Mouse (Mus musculus) midbrain, embryonic 11.5 days (tissue): ENCODE data around the gene Syt2. TPM values are rescaled to one million over a fixed set of nuclear protein-coding genes. Genes with fewer than 3 reads are reported as not detected.
A peak's percentile ranks its signal among the peaks of the same experiment; 100 is the strongest.

ENCODE experiments used
- ATAC-seq: fragments of 200-750 bp; cut with Nextera tagmentation; 2 replicates; pipeline ENCODE4 v1.8.0; 2017; ENCODE audit warnings: moderate TSS enrichment, moderate library complexity; ENCODE audit not compliant: low FRiP score
- DNase-seq: peaks from one replicate; pipeline ENCODE4 v3.0.0; 2015; ENCODE audit warnings: low spot score; ENCODE audit errors: missing footprints
- H3K27ac ChIP-seq: fragments of 300-500 bp; sonication (generic); 2 replicates; pipeline ENCODE4 v1.5.1; 2014; ENCODE audit warnings: low read depth, low read length
- H3K27me3 ChIP-seq: fragments of 300-500 bp; sonication (generic); 2 replicates; pipeline ENCODE4 v1.6.1; 2014; ENCODE audit warnings: mild to moderate bottlenecking, low read length, moderate library complexity, mixed read lengths; ENCODE audit not compliant: control insufficient read depth, insufficient read depth
- H3K36me3 ChIP-seq: fragments of 300-500 bp; sonication (generic); 2 replicates; pipeline ENCODE4 v1.6.1; 2014; ENCODE audit warnings: mild to moderate bottlenecking, low read length, moderate library complexity, mixed read lengths; ENCODE audit not compliant: control insufficient read depth, insufficient read depth
- H3K4me1 ChIP-seq: fragments of 300-500 bp; sonication (generic); 2 replicates; pipeline ENCODE4 v1.6.1; 2014; ENCODE audit warnings: low read length; ENCODE audit not compliant: control insufficient read depth, insufficient read depth
- H3K4me2 ChIP-seq: fragments of 300-500 bp; sonication (generic); 2 replicates; pipeline ENCODE4 v1.6.1; 2014; ENCODE audit warnings: mild to moderate bottlenecking, moderate library complexity
- H3K4me3 ChIP-seq: fragments of 300-500 bp; sonication (generic); 2 replicates; pipeline ENCODE4 v1.5.1; 2014; ENCODE audit warnings: low read depth, low read length
- H3K9ac ChIP-seq: fragments of 300-500 bp; sonication (generic); 2 replicates; pipeline ENCODE4 v1.6.1; 2014; ENCODE audit warnings: low read length
- H3K9me3 ChIP-seq: fragments of 300-500 bp; sonication (generic); 2 replicates; pipeline ENCODE4 v1.6.1; 2016; ENCODE audit warnings: low read length; ENCODE audit not compliant: control insufficient read depth
- WGBS: fragments of 180-500 bp; shearing (Covaris S2); extraction: QIAGEN DNeasy Blood & Tissue Kit; methylation state at CpG from one replicate; pipeline ENCODE4 v1.1.7; 2014; 5-methylcytosine and 5-hydroxymethylcytosine counted together
- polyA plus RNA-seq: library from polyadenylated mRNA; unstranded; fragments of >200 nt; fragmentation: Nextera tagmentation; extraction: Ambion mirVana; gene quantifications from 2 replicates; pipeline ENCODE4 v1.2.1, GENCODE M21; 2014

Gene Syt2
- polyA plus RNA-seq, 1 experiment from 2014 or later = 1.6 TPM

- Histone ChIP-seq H3K4me3 (no peak overlapping the region), H3K9me3 (no peaks in the 10 kb centered on the region; the same call in 1 of the 2 replicates), H3K4me2 (no peak overlapping the region), H3K9ac (no peak overlapping the region), H3K27me3 (no peaks in the 10 kb centered on the region), H3K27ac (no peak overlapping the region), H3K4me1 (no peaks in the 10 kb centered on the region), H3K36me3 (no peaks in the 10 kb centered on the region)
- 90% methylated on average over 5 of the region's 5 CpGs for whole genome bisulfite sequencing
- ATAC-seq (no peak), DNase-seq (no peak)
Measured at GRCm38 (mm10) chr1:134733659-134734058, 87.2 kb downstream of the Syt2 start.

GRCm38 (mm10) chr1:134737463-134737862, 91.0 kb downstream of the Syt2 start:
- 82% methylated on average over 9 of the region's 9 CpGs for WGBS
- Histone ChIP-seq H3K9ac (no peak overlapping the region), H3K4me3 (no peak overlapping the region), H3K9me3 (no peaks in the 10 kb centered on the region; the same call in 1 of the 2 replicates), H3K36me3 (no peaks in the 10 kb centered on the region), H3K27ac (no peak overlapping the region), H3K4me2 (no peak overlapping the region), H3K4me1 (no peaks in the 10 kb centered on the region), H3K27me3 (no peaks in the 10 kb centered on the region)
- no peak for ATAC-seq
- no peak for DNase-seq

GRCm38 (mm10) chr1:134741433-134741832, 95.0 kb downstream of the Syt2 start:
- no peak overlapping the region for H3K9ac ChIP-seq
- H3K4me3 ChIP-seq = no peak overlapping the region
- ATAC-seq = no peak
- no peaks in the 10 kb centered on the region for H3K27me3 ChIP-seq
- no peak overlapping the region for H3K27ac ChIP-seq
- WGBS = 79% methylated on average over 6 of the region's 6 CpGs
- no peaks in the 10 kb centered on the region for H3K9me3 ChIP-seq
- no peaks in the 10 kb centered on the region for H3K4me1 ChIP-seq
- H3K36me3 ChIP-seq = peaks cover 2% of the 10 kb centered on the region; the same call in 1 of the 2 replicates
- no peak overlapping the region for H3K4me2 ChIP-seq
- DNase-seq = no peak

- WGBS = 85% methylated on average over 7 of the region's 7 CpGs
- Histone ChIP-seq H3K4me2 (no peak overlapping the region), H3K27ac (no peak overlapping the region), H3K4me3 (no peak overlapping the region), H3K27me3 (no peaks in the 10 kb centered on the region), H3K4me1 (no peaks in the 10 kb centered on the region), H3K36me3 (peaks cover 2% of the 10 kb centered on the region; the same call in 1 of the 2 replicates), H3K9me3 (no peaks in the 10 kb centered on the region), H3K9ac (no peak overlapping the region)
- DNase-seq (no peak), ATAC-seq (0 out of 2 replicates have a peak, but pooled peaks have one; percentile 33)
Measured at GRCm38 (mm10) chr1:134741946-134742661, 95.6 kb downstream of the Syt2 start.

- H3K27me3 ChIP-seq = no peaks in the 10 kb centered on the region
- no peak overlapping the region for H3K27ac ChIP-seq
- no peak for DNase-seq
- no peaks in the 10 kb centered on the region for H3K4me1 ChIP-seq
- no peak overlapping the region for H3K9ac ChIP-seq
- WGBS = 67% methylated on average over 4 of the region's 6 CpGs
- no peak overlapping the region for H3K4me3 ChIP-seq
- H3K36me3 ChIP-seq = peaks cover 2% of the 10 kb centered on the region; the same call in 1 of the 2 replicates
- no peaks in the 10 kb centered on the region for H3K9me3 ChIP-seq
- no peak for ATAC-seq
- no peak overlapping the region for H3K4me2 ChIP-seq
Measured at GRCm38 (mm10) chr1:134745648-134746047, 99.2 kb downstream of the Syt2 start.

GRCm38 (mm10) chr1:134747236-134748174, 101.0 kb downstream of the Syt2 start:
- ATAC-seq (no peak), DNase-seq (peak; percentile 94)
- no peak overlapping the region for H3K27ac ChIP-seq
- H3K4me1 ChIP-seq = no peaks in the 10 kb centered on the region
- no peaks in the 10 kb centered on the region for H3K27me3 ChIP-seq
- no peak overlapping the region; the same call in 1 of the 2 replicates for H3K4me2 ChIP-seq
- H3K9ac ChIP-seq = no peak overlapping the region
- no peak overlapping the region for H3K4me3 ChIP-seq
- WGBS = 19% methylated on average over 23 of the region's 23 CpGs
- H3K9me3 ChIP-seq = no peaks in the 10 kb centered on the region
- peaks cover 2% of the 10 kb centered on the region; the same call in 1 of the 2 replicates for H3K36me3 ChIP-seq

GRCm38 (mm10) chr1:134749889-134750288, 103.4 kb downstream of the Syt2 start:
- DNase-seq (no peak), ATAC-seq (no peak)
- H3K4me1 ChIP-seq = no peaks in the 10 kb centered on the region
- 89% methylated on average over 7 of the region's 7 CpGs for WGBS
- no peaks in the 10 kb centered on the region for H3K27me3 ChIP-seq
- H3K4me3 ChIP-seq = no peak overlapping the region
- H3K4me2 ChIP-seq = no peak overlapping the region
- H3K36me3 ChIP-seq = no peaks in the 10 kb centered on the region
- H3K9me3 ChIP-seq = no peaks in the 10 kb centered on the region
- no peak overlapping the region for H3K9ac ChIP-seq
- H3K27ac ChIP-seq = no peak overlapping the region

- Histone ChIP-seq H3K27me3 (no peaks in the 10 kb centered on the region), H3K27ac (no peak overlapping the region), H3K4me1 (no peaks in the 10 kb centered on the region), H3K36me3 (no peaks in the 10 kb centered on the region), H3K9ac (no peak overlapping the region), H3K4me3 (no peak overlapping the region), H3K9me3 (no peaks in the 10 kb centered on the region), H3K4me2 (no peak overlapping the region)
- DNase-seq (peak; percentile 60), ATAC-seq (no peak)
- 86% methylated on average over 5 of the region's 5 CpGs for WGBS
Measured at GRCm38 (mm10) chr1:134752447-134752846, 106.0 kb downstream of the Syt2 start.
